Mouse (Mus musculus) olfactory bulb, adult 2 months (tissue): ENCODE results near the gene Tnfsf10.

ENCODE experiments used
- CTCF ChIP-seq: fragments of 200-500 bp; IDR thresholded peaks from 2 replicates; pipeline ENCODE4 v1.5.1; 2012; ENCODE audit warnings: low read depth, mild to moderate bottlenecking, low read length, moderate library complexity; ENCODE audit not compliant: insufficient read depth
- POLR2A ChIP-seq: fragments of 200-500 bp; IDR thresholded peaks from 2 replicates; pipeline ENCODE4 v1.6.1; 2012; ENCODE audit warnings: mild to moderate bottlenecking, low read depth, low read length, moderate library complexity; ENCODE audit not compliant: insufficient read depth

DNA sequence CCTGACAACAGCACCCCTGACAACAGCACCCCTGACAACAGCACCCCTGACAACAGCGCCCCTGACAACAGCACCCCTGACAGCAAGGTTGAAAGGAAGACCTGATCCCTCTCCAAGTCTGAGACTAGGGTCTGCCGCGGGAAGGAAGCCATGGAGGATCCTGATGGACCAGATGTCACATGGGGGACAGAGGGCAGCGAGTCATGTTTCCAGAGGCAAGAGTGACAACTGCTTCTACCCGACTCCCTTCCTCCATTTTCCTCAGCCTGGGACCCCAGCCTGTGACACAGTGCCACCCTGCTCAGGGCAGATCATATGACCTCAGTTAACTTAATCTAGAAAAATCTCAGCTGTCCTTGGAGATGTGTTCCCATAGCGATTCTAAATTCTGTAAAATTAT is 25.6 kb downstream of the Tnfsf10 start:
- TF ChIP-seq CTCF (no peak), POLR2A (no peak)
